Mouse (Mus musculus) erythroblast, embryonic 14.5 days (primary cell): Measurements from ENCODE around the gene Ppp3ca.

ENCODE experiments used
- GATA1 ChIP-seq: IDR thresholded peaks from 2 replicates; pipeline ENCODE4 v1.6.1; 2012; ENCODE audit warnings: low read length, inconsistent platforms, mixed read lengths
- TAL1 ChIP-seq: IDR thresholded peaks from 3 replicates; pipeline ENCODE4 v1.6.1; 2012; ENCODE audit warnings: low read length, inconsistent platforms, mixed read lengths

GRCm38 (mm10) chr3:136946662-136947061 lies 276.7 kb downstream of the Ppp3ca start:
- TF ChIP-seq GATA1 = no peak
- no peak for TF ChIP-seq TAL1
